Mouse (Mus musculus) T-cell, adult 66 days (primary cell): ENCODE results near the gene Glra1. TPM values are rescaled to one million over a fixed set of nuclear protein-coding genes. Genes with fewer than 3 reads are reported as not detected.

ENCODE experiments used
- total RNA-seq, 2 experiments: library from RNA; stranded (reverse); gene quantifications; 3 replicates in 1 of 2; 4 replicates in 1 of 2; pipeline ENCODE4 v1.2.4; 2023

The Glra1 gene
- not detected for total RNA-seq

DNA sequence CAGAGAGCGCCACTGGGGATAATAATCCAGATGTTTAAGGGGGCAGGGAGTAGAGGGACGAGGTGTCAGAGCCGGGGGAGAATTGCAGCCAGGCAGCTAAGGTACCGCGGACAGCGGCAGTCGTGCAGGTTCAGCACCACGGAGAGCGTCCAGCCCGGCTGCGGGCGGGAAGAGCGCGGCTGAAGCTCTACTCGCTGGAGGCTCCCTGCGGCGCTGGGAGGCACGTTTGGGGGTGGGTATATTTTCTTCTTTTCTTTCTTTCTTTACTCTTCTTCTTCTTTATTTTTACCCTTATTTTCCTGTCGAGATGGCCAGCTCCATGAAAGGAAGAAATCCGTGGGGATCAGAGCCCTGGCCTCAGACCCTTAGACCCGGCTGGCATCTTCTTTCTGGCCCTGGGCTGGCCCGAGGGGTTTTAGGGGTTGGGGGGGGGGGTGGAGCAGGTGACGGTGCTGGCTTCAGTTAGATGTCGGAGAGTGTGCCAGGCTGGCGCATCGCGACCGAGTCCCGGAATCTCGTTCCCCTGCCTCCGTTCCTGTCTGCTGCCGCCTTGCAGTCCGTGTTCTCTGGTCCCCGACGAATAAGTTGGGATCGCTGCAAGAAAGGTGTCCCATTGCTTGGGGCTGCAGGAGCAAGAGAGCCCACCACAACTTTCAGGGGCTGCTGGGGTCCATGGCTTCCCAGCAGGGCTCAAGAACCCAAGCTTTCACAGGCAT lies at the start of gene Glra1:
Gene Glra1, minus strand, starts transcription at position 391 of the 716 bp plus-strand sequence.

DNA sequence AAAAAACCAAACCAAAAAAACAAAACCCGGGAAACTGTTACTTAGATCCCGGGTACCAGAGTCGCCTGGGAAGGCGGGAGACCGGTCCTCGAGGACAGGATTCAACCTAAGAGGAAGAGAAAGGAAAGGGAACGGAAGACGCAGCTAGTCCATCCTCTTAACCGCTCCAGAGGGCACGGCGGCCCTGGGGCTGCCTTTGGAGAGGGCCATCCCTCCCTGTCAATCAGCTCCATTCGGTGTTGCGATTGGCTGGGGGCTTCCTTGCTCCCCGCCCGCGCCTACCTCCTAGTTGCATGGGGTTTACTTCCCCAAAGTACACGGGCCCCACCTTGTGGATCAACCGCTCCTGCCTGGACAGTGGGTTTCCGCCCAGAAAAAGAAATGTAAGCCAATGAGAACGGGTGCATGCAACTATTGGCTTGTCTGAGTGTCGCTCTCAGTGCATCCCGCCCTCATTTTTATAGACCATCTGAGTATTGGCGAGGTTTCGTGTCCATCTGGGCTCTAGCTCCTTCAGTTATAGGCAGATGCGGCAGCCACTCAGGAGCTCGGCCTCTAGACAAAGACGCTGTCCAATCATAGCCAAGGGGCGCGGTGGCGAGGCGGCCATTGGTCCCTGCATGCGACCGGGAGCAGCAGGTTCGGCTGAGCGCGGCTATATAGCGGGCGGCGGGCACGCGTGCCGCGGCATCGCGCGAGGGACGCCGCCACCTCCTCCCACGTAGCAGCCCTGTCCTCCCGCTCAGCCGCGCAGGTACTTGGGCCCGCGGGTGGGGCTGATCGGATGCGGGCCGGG lies 138.8 kb downstream of the Glra1 start, which contains the start of gene G3bp1:
Gene G3bp1, plus strand, starts transcription at position 638 of the 796 bp plus-strand sequence.

Other genes with a start within 250 kb of the Glra1 start
- not detected for gene Sparc, start 185.0 kb downstream of the Glra1 start, total RNA-seq
- gene Atox1, start 147.0 kb downstream of the Glra1 start, total RNA-seq, result 10 to 100 TPM; 69.6 to 79.0 TPM
- 10 to 100 TPM; 83.5 to 85.0 TPM for gene G3bp1, start 138.5 kb downstream of the Glra1 start, total RNA-seq